Mouse (Mus musculus): ENCODE data around the gene Prss40. TPM values are rescaled to one million over a fixed set of nuclear protein-coding genes. Genes with fewer than 3 reads are reported as not detected.

The Prss40 gene
- polyA plus RNA-seq, 1 experiment, result not detected

GRCm38 (mm10) chr1:34579782-34580356 is 19.1 kb upstream of the Prss40 start:
- no peak overlapping the region for H3K4me3 ChIP-seq (replicated peaks; ENCODE audit: control insufficient read depth, low read depth, low read length)
- WGBS, result 10% methylated on average over 18 of the region's 18 CpGs
- TF ChIP-seq CTCF (IDR thresholded peaks at IDR 0.05; ENCODE audit: control insufficient read depth, insufficient read depth, low read length), result no peak
- TF ChIP-seq POLR2A (IDR thresholded peaks at IDR 0.05; ENCODE audit: borderline replicate concordance, control insufficient read depth, low read depth, low read length), result no peak
- H3K27ac ChIP-seq (ENCODE audit: control insufficient read depth, insufficient read depth, low read depth, low read length, poor library complexity), result no peak overlapping the region; the same call in 1 of the 2 replicates
- H3K4me1 ChIP-seq (ENCODE audit: control insufficient read depth, insufficient read depth, low read length), result no peaks in the 10 kb centered on the region

GRCm38 (mm10) chr1:34578851-34579781 is 18.4 kb upstream of the Prss40 start, which contains the start of gene Amer3:
Gene Amer3 (plus strand): TSS chr1:34579657.
- no peaks in the 10 kb centered on the region for H3K4me1 ChIP-seq (ENCODE audit: control insufficient read depth, insufficient read depth, low read length)
- WGBS, result under 1% methylated on average over 53 of the region's 53 CpGs
- TF ChIP-seq CTCF (IDR thresholded peaks at IDR 0.05; ENCODE audit: control insufficient read depth, insufficient read depth, low read length), result no peak
- no peak for TF ChIP-seq POLR2A (IDR thresholded peaks at IDR 0.05; ENCODE audit: borderline replicate concordance, control insufficient read depth, low read depth, low read length)
- H3K4me3 ChIP-seq (replicated peaks; ENCODE audit: control insufficient read depth, low read depth, low read length), result no peak within 1 kb of the TSS
- H3K27ac ChIP-seq (ENCODE audit: control insufficient read depth, insufficient read depth, low read depth, low read length, poor library complexity), result no peak within 1 kb of the TSS; the same call in 1 of the 2 replicates

GRCm38 (mm10) chr1:34573221-34573620 is 12.5 kb upstream of the Prss40 start:
- no peak overlapping the region for H3K4me3 ChIP-seq (replicated peaks; ENCODE audit: control insufficient read depth, low read depth, low read length)
- TF ChIP-seq POLR2A (IDR thresholded peaks at IDR 0.05; ENCODE audit: borderline replicate concordance, control insufficient read depth, low read depth, low read length) (no peak), CTCF (IDR thresholded peaks at IDR 0.05; ENCODE audit: control insufficient read depth, insufficient read depth, low read length) (no peak)
- 26% methylated on average over 6 of the region's 6 CpGs for WGBS

GRCm38 (mm10) chr1:34571431-34571830 is 10.7 kb upstream of the Prss40 start:
- TF ChIP-seq CTCF (IDR thresholded peaks at IDR 0.05; ENCODE audit: control insufficient read depth, insufficient read depth, low read length), result no peak
- TF ChIP-seq POLR2A (IDR thresholded peaks at IDR 0.05; ENCODE audit: borderline replicate concordance, control insufficient read depth, low read depth, low read length), result no peak
- Histone ChIP-seq H3K4me3 (replicated peaks; ENCODE audit: control insufficient read depth, low read depth, low read length) (no peak overlapping the region), H3K27ac (ENCODE audit: control insufficient read depth, insufficient read depth, low read depth, low read length, poor library complexity) (no peak overlapping the region), H3K4me1 (ENCODE audit: control insufficient read depth, insufficient read depth, low read length) (no peaks in the 10 kb centered on the region)
- WGBS, result 67% methylated on average over 6 of the region's 6 CpGs

More at GRCm38 (mm10) chr1:34573221-34573620, 12.5 kb upstream of the Prss40 start:
- H3K27ac ChIP-seq (ENCODE audit: control insufficient read depth, insufficient read depth, low read depth, low read length, poor library complexity), result no peak overlapping the region
- no peaks in the 10 kb centered on the region for H3K4me1 ChIP-seq (ENCODE audit: control insufficient read depth, insufficient read depth, low read length)

- WGBS, result 84% methylated on average over 2 of the region's 2 CpGs
- TF ChIP-seq CTCF (IDR thresholded peaks at IDR 0.05; ENCODE audit: control insufficient read depth, insufficient read depth, low read length), result no peak
- no peak for TF ChIP-seq POLR2A (IDR thresholded peaks at IDR 0.05; ENCODE audit: borderline replicate concordance, control insufficient read depth, low read depth, low read length)
- Histone ChIP-seq H3K4me1 (ENCODE audit: control insufficient read depth, insufficient read depth, low read length) (no peaks in the 10 kb centered on the region), H3K4me3 (replicated peaks; ENCODE audit: control insufficient read depth, low read depth, low read length) (no peak overlapping the region), H3K27ac (ENCODE audit: control insufficient read depth, insufficient read depth, low read depth, low read length, poor library complexity) (no peak overlapping the region)
Observed at GRCm38 (mm10) chr1:34569876-34570275, 9.1 kb upstream of the Prss40 start.

GRCm38 (mm10) chr1:34568120-34568519 is 7.4 kb upstream of the Prss40 start:
- Histone ChIP-seq H3K4me1 (ENCODE audit: control insufficient read depth, insufficient read depth, low read length) (no peaks in the 10 kb centered on the region), H3K4me3 (replicated peaks; ENCODE audit: control insufficient read depth, low read depth, low read length) (no peak overlapping the region), H3K27ac (ENCODE audit: control insufficient read depth, insufficient read depth, low read depth, low read length, poor library complexity) (no peak overlapping the region)
- 96% methylated on average over 2 of the region's 2 CpGs for WGBS
- TF ChIP-seq POLR2A (IDR thresholded peaks at IDR 0.05; ENCODE audit: borderline replicate concordance, control insufficient read depth, low read depth, low read length) (no peak), CTCF (IDR thresholded peaks at IDR 0.05; ENCODE audit: control insufficient read depth, insufficient read depth, low read length) (no peak)

GRCm38 (mm10) chr1:34564383-34565045 is 3.8 kb upstream of the Prss40 start:
- H3K4me1 ChIP-seq (ENCODE audit: control insufficient read depth, insufficient read depth, low read length), result no peaks in the 10 kb centered on the region
- WGBS, result 44% methylated on average over 8 of the region's 8 CpGs
- H3K27ac ChIP-seq (ENCODE audit: control insufficient read depth, insufficient read depth, low read depth, low read length, poor library complexity), result no peak overlapping the region
- TF ChIP-seq POLR2A (IDR thresholded peaks at IDR 0.05; ENCODE audit: borderline replicate concordance, control insufficient read depth, low read depth, low read length) (no peak), CTCF (IDR thresholded peaks at IDR 0.05; ENCODE audit: control insufficient read depth, insufficient read depth, low read length) (no peak)
- H3K4me3 ChIP-seq (replicated peaks; ENCODE audit: control insufficient read depth, low read depth, low read length), result no peak overlapping the region

- H3K4me1 ChIP-seq (ENCODE audit: control insufficient read depth, insufficient read depth, low read length), result no peaks in the 10 kb centered on the region
- 47% methylated on average over 7 of the region's 7 CpGs for WGBS
- H3K27ac ChIP-seq (ENCODE audit: control insufficient read depth, insufficient read depth, low read depth, low read length, poor library complexity), result no peak overlapping the region
- H3K4me3 ChIP-seq (replicated peaks; ENCODE audit: control insufficient read depth, low read depth, low read length), result no peak overlapping the region
- TF ChIP-seq CTCF (IDR thresholded peaks at IDR 0.05; ENCODE audit: control insufficient read depth, insufficient read depth, low read length), result no peak
- no peak for TF ChIP-seq POLR2A (IDR thresholded peaks at IDR 0.05; ENCODE audit: borderline replicate concordance, control insufficient read depth, low read depth, low read length)
Observed at GRCm38 (mm10) chr1:34554275-34554674, 6.5 kb downstream of the Prss40 start.
